Mouse (Mus musculus): Measurements from ENCODE around the gene Slc39a10. TPM values are rescaled to one million over a fixed set of nuclear protein-coding genes. Genes with fewer than 3 reads are reported as not detected.

Slc39a10 gene
- polyA plus RNA-seq (2015; fragmentation: Nextera tagmentation; extraction: Ambion mirVana) = 42.0 and 48.0 TPM in 2 replicates

GRCm38 (mm10) chr1:46892752-46893151 is at the start of gene Slc39a10:
Gene Slc39a10, minus strand, starts transcription at chr1:46892852.

